Mouse (Mus musculus): ENCODE measurements at regions not wholly inside any gene's neighbourhood (a gene's known extent, or its start where the extent isn't known, plus 50 kb on each side); places are given as distances from the start of the nearest gene placed in this dataset.

GRCm38 (mm10) chr5:133080751-133081150 lies 537.6 kb upstream of the Auts2 start:
- DNase-seq (ENCODE audit: low read depth) = no peak

GRCm38 (mm10) chr5:133078916-133079315 lies 535.8 kb upstream of the Auts2 start:
- DNase-seq (ENCODE audit: low read depth) = no peak

GRCm38 (mm10) chr5:133078390-133078789 lies 535.2 kb upstream of the Auts2 start:
- DNase-seq (ENCODE audit: low read depth) = no peak

GRCm38 (mm10) chr5:133073317-133073716 lies 530.2 kb upstream of the Auts2 start:
- DNase-seq (ENCODE audit: low read depth) = no peak

GRCm38 (mm10) chr5:133070141-133070540 lies 527.0 kb upstream of the Auts2 start:
- DNase-seq (ENCODE audit: low read depth) = no peak

- no peak for DNase-seq (ENCODE audit: low read depth)
Observed at GRCm38 (mm10) chr5:133062481-133062880, 519.3 kb upstream of the Auts2 start.

- DNase-seq (ENCODE audit: low read depth) = no peak
Observed at GRCm38 (mm10) chr5:133047456-133047855, 504.3 kb upstream of the Auts2 start.

- DNase-seq (ENCODE audit: low read depth) = no peak
Observed at GRCm38 (mm10) chr5:133045637-133046036, 502.5 kb upstream of the Auts2 start.

GRCm38 (mm10) chr5:133027590-133027989 lies 484.4 kb upstream of the Auts2 start:
- DNase-seq (ENCODE audit: low read depth) = no peak

- no peak for DNase-seq (ENCODE audit: low read depth)
Observed at GRCm38 (mm10) chr5:133025121-133025520, 482.0 kb upstream of the Auts2 start.

- DNase-seq (ENCODE audit: low read depth) = no peak
Observed at GRCm38 (mm10) chr5:133020821-133021220, 477.7 kb upstream of the Auts2 start.

- no peak for DNase-seq (ENCODE audit: low read depth)
Observed at GRCm38 (mm10) chr5:133020116-133020515, 477.0 kb upstream of the Auts2 start.

- no peak for DNase-seq (ENCODE audit: low read depth)
Observed at GRCm38 (mm10) chr5:133010624-133011575, 467.8 kb upstream of the Auts2 start.

- DNase-seq (ENCODE audit: low read depth) = no peak
Observed at GRCm38 (mm10) chr5:132982866-132983265, 439.7 kb upstream of the Auts2 start.

GRCm38 (mm10) chr5:132979013-132979412 lies 435.9 kb upstream of the Auts2 start:
- DNase-seq (ENCODE audit: low read depth) = no peak

- no peak for DNase-seq (ENCODE audit: low read depth)
Observed at GRCm38 (mm10) chr5:132975303-132975932, 432.3 kb upstream of the Auts2 start.

GRCm38 (mm10) chr5:132974876-132975275 lies 431.7 kb upstream of the Auts2 start:
- no peak for DNase-seq (ENCODE audit: low read depth)

GRCm38 (mm10) chr5:132971046-132971445 lies 427.9 kb upstream of the Auts2 start:
- DNase-seq (ENCODE audit: low read depth) = no peak

- DNase-seq (ENCODE audit: low read depth) = no peak
Observed at GRCm38 (mm10) chr5:132969376-132969775, 426.2 kb upstream of the Auts2 start.

GRCm38 (mm10) chr5:132959901-132960300 lies 416.8 kb upstream of the Auts2 start:
- no peak for DNase-seq (ENCODE audit: low read depth)

GRCm38 (mm10) chr5:132956184-132956583 lies 413.0 kb upstream of the Auts2 start:
- no peak for DNase-seq (ENCODE audit: low read depth)

GRCm38 (mm10) chr5:132955051-132955450 lies 411.9 kb upstream of the Auts2 start:
- no peak for DNase-seq (ENCODE audit: low read depth)

- DNase-seq (ENCODE audit: low read depth) = no peak
Observed at GRCm38 (mm10) chr5:132933439-132933980, 390.4 kb upstream of the Auts2 start.
